ENCODE assay signal across 8 mouse cellular contexts in the genomic region with DNA sequence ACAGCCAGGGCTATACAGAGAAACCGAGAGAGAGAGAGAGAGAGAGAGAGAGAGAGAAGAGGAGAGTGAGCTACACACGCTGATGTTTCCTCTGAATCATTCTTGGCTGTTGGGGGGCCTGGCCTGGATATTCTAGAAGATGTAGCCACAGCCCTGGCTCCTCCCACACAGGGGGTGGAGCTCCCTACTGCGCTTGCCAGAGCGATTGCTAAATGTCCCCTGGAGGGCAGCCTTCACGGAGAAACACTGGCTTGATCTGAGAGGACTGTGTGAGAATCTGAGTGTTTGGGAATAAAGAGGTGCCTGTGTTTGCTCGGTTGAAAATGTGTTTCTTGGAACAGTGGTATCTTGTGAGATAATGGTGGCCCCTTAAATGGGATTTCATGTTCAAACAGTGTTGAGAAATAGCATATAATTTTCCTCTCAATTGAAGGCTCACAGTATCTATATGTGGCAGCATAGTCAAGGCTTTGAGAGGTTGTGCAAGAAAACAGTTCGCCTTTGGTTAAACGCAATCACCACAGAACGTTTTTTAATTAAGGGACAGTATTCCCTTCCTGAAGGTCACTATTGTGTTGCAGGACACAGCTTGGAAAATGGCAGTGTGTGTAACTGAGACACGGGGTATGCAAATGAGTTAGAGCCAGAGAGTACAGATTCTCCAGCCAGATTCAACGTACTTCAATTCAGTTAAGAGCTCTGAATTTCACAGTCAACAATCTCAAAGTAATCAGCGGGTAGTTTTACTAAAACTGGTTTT. TPM values are rescaled to one million over a fixed set of nuclear protein-coding genes. Genes with fewer than 3 reads are reported as not detected.
A peak's percentile ranks its signal among the peaks of the same experiment; 100 is the strongest.
DNase-seq lines count a peak whose midpoint lies in the region; ATAC-seq and TF ChIP-seq lines count a peak whose summit lies in the region.

No protein-coding gene starts in this region.

- no peak for TF ChIP-seq EP300 in ES-Bruce4 (IDR thresholded peaks at IDR 0.05; ENCODE audit: insufficient read depth, low read depth, low read length)

- no peaks in the 10 kb centered on the region for H3K36me3 ChIP-seq in ES-Bruce4 (ENCODE audit: control insufficient read depth, insufficient read depth, low read length, poor library complexity, severe bottlenecking)
- no peaks in the 10 kb centered on the region for H3K36me3 ChIP-seq in heart, embryonic 11.5 days (ENCODE audit: control insufficient read depth, insufficient read depth, low read length)

- no peak for TF ChIP-seq POLR2A in ES-Bruce4 (IDR thresholded peaks at IDR 0.05; ENCODE audit: insufficient read depth, low read length)

- peak; percentile 49 for DNase-seq in embryo, embryonic 10 days (ENCODE audit: low spot score)
- no peak for DNase-seq in embryo, embryonic 9.5 days (ENCODE audit: extremely low spot score)
- peak; percentile 77 for DNase-seq in kidney, postnatal 14 days
- peak; percentile 91 for DNase-seq in lung, postnatal 10 days
- DNase-seq in thymus, postnatal 36 days = peak; percentile 37 to 55

- WGBS in heart, embryonic 11.5 days (ENCODE audit: insufficient replicate concordance) = 48% methylated on average over 12 of the region's 12 CpGs

- H3K9me3 ChIP-seq in ES-Bruce4 (replicated peaks; ENCODE audit: control insufficient read depth, insufficient read depth, low read length, poor library complexity, severe bottlenecking) = no peaks in the 10 kb centered on the region
- H3K9me3 ChIP-seq in heart, embryonic 11.5 days (replicated peaks; ENCODE audit: control insufficient read depth, low read length) = no peaks in the 10 kb centered on the region

- TF ChIP-seq CTCF in ES-Bruce4 (IDR thresholded peaks at IDR 0.05; ENCODE audit: low read depth, low read length) = peak; percentile 27

- H3K4me3 ChIP-seq in ES-Bruce4 (ENCODE audit: low read depth, low read length) = no peak overlapping the region
- no peak overlapping the region for H3K4me3 ChIP-seq in heart, embryonic 11.5 days (ENCODE audit: low read depth, low read length)

- H3K4me1 ChIP-seq in ES-Bruce4 (ENCODE audit: control insufficient read depth, insufficient read depth, low read length) = no peaks in the 10 kb centered on the region
- H3K4me1 ChIP-seq in heart, embryonic 11.5 days (ENCODE audit: control insufficient read depth, insufficient read depth, low read length) = no peaks in the 10 kb centered on the region

- ATAC-seq in common myeloid progenitor, adult 5-6 weeks (replicated peaks; ENCODE audit: low read depth, poor library complexity, severe bottlenecking) = peak; percentile 88
- peak; percentile 18; the same call in 1 of the 2 replicates for ATAC-seq in heart, embryonic 11.5 days (replicated peaks; ENCODE audit: insufficient number of reproducible peaks, low FRiP score, low TSS enrichment)

- no peak overlapping the region for H3K9ac ChIP-seq in ES-Bruce4 (ENCODE audit: low read depth, poor library complexity, severe bottlenecking)
- no peak overlapping the region for H3K9ac ChIP-seq in heart, embryonic 11.5 days (ENCODE audit: low read depth, low read length)

- H3K4me2 ChIP-seq in heart, embryonic 11.5 days = no peak overlapping the region

- H3K27me3 ChIP-seq in ES-Bruce4 (ENCODE audit: control insufficient read depth, insufficient read depth, low read length, poor library complexity, severe bottlenecking) = no peaks in the 10 kb centered on the region
- H3K27me3 ChIP-seq in heart, embryonic 11.5 days (ENCODE audit: control insufficient read depth, insufficient read depth, low read length) = peaks cover 9% of the 10 kb centered on the region

- no peak overlapping the region for H3K27ac ChIP-seq in ES-Bruce4 (ENCODE audit: insufficient read depth, low read length)
- H3K27ac ChIP-seq in heart, embryonic 11.5 days (ENCODE audit: low read depth, low read length) = no peak overlapping the region

RNA-seq across cellular contexts. Expression of a gene that starts 49.4 kb away (rescaled TPM):
- 11.4 and 12.8 TPM in 2 replicates for polyA plus RNA-seq in ES-Bruce4 (2011; ENCODE audit: insufficient read depth, insufficient read length, low read depth, missing spikeins)
- total RNA-seq in common myeloid progenitor, adult 5-6 weeks (2017) = 1.7 and 3.0 TPM in 2 replicates
- polyA plus RNA-seq in heart, embryonic 11.5 days (2014; fragmentation: Nextera tagmentation; extraction: Ambion mirVana) = 8.9 TPM in 2 replicates
